ENCODE assay signal across 8 mouse cellular contexts in genomic region chr17:33783408-33783807, GRCm38 (mm10). TPM values are rescaled to one million over a fixed set of nuclear protein-coding genes. Genes with fewer than 3 reads are reported as not detected.
DNase-seq lines count a peak whose midpoint lies in the region; ATAC-seq lines count a peak whose summit lies in the region.

No protein-coding gene starts in this region.

- no peak for ATAC-seq in megakaryocyte-erythroid progenitor cell, adult 5-6 weeks (replicated peaks; ENCODE audit: low FRiP score, low TSS enrichment, poor library complexity, severe bottlenecking)

- no peaks in the 10 kb centered on the region for H3K9me3 ChIP-seq in heart, embryonic 10.5 days

- H3K4me3 ChIP-seq in heart, embryonic 10.5 days: no peak overlapping the region

- peak; percentile 98 for DNase-seq in heart, adult 11 months
- no peak for DNase-seq in heart, embryonic 10.5 days (ENCODE audit: low spot score)
- peak; percentile 98 for DNase-seq in Muller cell, postnatal 12 days (ENCODE audit: inconsistent ontology term)
- DNase-seq in frontal cortex, adult 2 months (ENCODE audit: extremely low spot score in 1 of 2, low spot score in 1 of 2): peak; percentile 36 to 71
- DNase-seq in kidney, adult 8-10 months: peak; percentile 87 to 90
- peak; percentile 87 to 94 for DNase-seq in lung, postnatal 4 days
- no peak for DNase-seq in cerebellum, adult 9-10 months

- H3K36me3 ChIP-seq in heart, embryonic 10.5 days: peaks cover under 1% of the 10 kb centered on the region; the same call in 1 of the 2 replicates

- H3K4me1 ChIP-seq in heart, embryonic 10.5 days: peaks cover 49% of the 10 kb centered on the region

- H3K27ac ChIP-seq in heart, embryonic 10.5 days: no peak overlapping the region

- peaks cover 22% of the 10 kb centered on the region; the same call in 1 of the 2 replicates for H3K27me3 ChIP-seq in heart, embryonic 10.5 days (ENCODE audit: insufficient read depth, poor library complexity, severe bottlenecking)

RNA-seq across cellular contexts. Expression of gene Angptl4, which starts 1.8 kb away (rescaled TPM):
- polyA plus RNA-seq in heart, embryonic 10.5 days (2016; fragmentation: Nextera tagmentation; extraction: Ambion mirVana): 7.4 and 19.8 TPM in 2 replicates
- 4.2 and 4.4 TPM in 2 replicates for polyA plus RNA-seq in frontal cortex, adult 2 months (2012; rRNA removed)
- total RNA-seq in megakaryocyte-erythroid progenitor cell, adult 5-6 weeks (2014; fragmentation: Nextera tagmentation): 14.9 and 18.2 TPM in 2 replicates
- 13.0 and 17.1 TPM in 2 replicates for total RNA-seq in megakaryocyte-erythroid progenitor cell, adult 5-6 weeks (2017)

RNA-seq across cellular contexts. Expression of gene Rab11b, which starts 23.1 kb away (rescaled TPM):
- 316 and 329 TPM in 2 replicates for polyA plus RNA-seq in heart, embryonic 10.5 days (2016; fragmentation: Nextera tagmentation; extraction: Ambion mirVana)
- polyA plus RNA-seq in frontal cortex, adult 2 months (2012; rRNA removed): 461 and 466 TPM in 2 replicates
- 98.0 and 144 TPM in 2 replicates for total RNA-seq in megakaryocyte-erythroid progenitor cell, adult 5-6 weeks (2014; fragmentation: Nextera tagmentation)
- total RNA-seq in megakaryocyte-erythroid progenitor cell, adult 5-6 weeks (2017): 27.5 and 33.0 TPM in 2 replicates

RNA-seq across cellular contexts. Expression of gene Kank3, which starts 26.9 kb away (rescaled TPM):
- polyA plus RNA-seq in heart, embryonic 10.5 days (2016; fragmentation: Nextera tagmentation; extraction: Ambion mirVana): 37.1 and 47.9 TPM in 2 replicates
- 171 and 180 TPM in 2 replicates for polyA plus RNA-seq in frontal cortex, adult 2 months (2012; rRNA removed)
- total RNA-seq in megakaryocyte-erythroid progenitor cell, adult 5-6 weeks (2014; fragmentation: Nextera tagmentation): 12.0 and 19.7 TPM in 2 replicates
- total RNA-seq in megakaryocyte-erythroid progenitor cell, adult 5-6 weeks (2017): 1.6 and 2.4 TPM in 2 replicates

RNA-seq across cellular contexts. Expression of gene Rps28, which starts 41.0 kb away (rescaled TPM):
- polyA plus RNA-seq in heart, embryonic 10.5 days (2016; fragmentation: Nextera tagmentation; extraction: Ambion mirVana): 576 and 657 TPM in 2 replicates
- 683 and 811 TPM in 2 replicates for polyA plus RNA-seq in frontal cortex, adult 2 months (2012; rRNA removed)
- total RNA-seq in megakaryocyte-erythroid progenitor cell, adult 5-6 weeks (2014; fragmentation: Nextera tagmentation): 3,294 and 3,898 TPM in 2 replicates
- total RNA-seq in megakaryocyte-erythroid progenitor cell, adult 5-6 weeks (2017): 3,120 and 3,626 TPM in 2 replicates

RNA-seq across cellular contexts. Expression of gene Ndufa7, which starts 41.0 kb away (rescaled TPM):
- polyA plus RNA-seq in heart, embryonic 10.5 days (2016; fragmentation: Nextera tagmentation; extraction: Ambion mirVana): 482 and 487 TPM in 2 replicates
- 316 and 318 TPM in 2 replicates for polyA plus RNA-seq in frontal cortex, adult 2 months (2012; rRNA removed)
- total RNA-seq in megakaryocyte-erythroid progenitor cell, adult 5-6 weeks (2014; fragmentation: Nextera tagmentation): 261 and 275 TPM in 2 replicates
- total RNA-seq in megakaryocyte-erythroid progenitor cell, adult 5-6 weeks (2017): 85.6 and 250 TPM in 2 replicates

Comparison
In these comparisons a context has a peak if more than half of its experiments do, and no peak if none do; other contexts are left out.
1. DNase-seq: peak in heart, adult 11 months (single experiment), Muller cell, postnatal 12 days (single experiment), frontal cortex, adult 2 months (2 of 2), kidney, adult 8-10 months (2 of 2) and lung, postnatal 4 days (2 of 2); none in heart, embryonic 10.5 days (single experiment) and cerebellum, adult 9-10 months (single experiment).